Mouse (Mus musculus) MEL (cell line): ENCODE measurements around the gene Atp5b. TPM values are rescaled to one million over a fixed set of nuclear protein-coding genes. Genes with fewer than 3 reads are reported as not detected.
"Not testable (repeated sequence)": the region's sequence is repeated elsewhere in the genome, so short reads cannot be mapped to it uniquely, and the experiment has no call there.

Experiments used
- DNase-seq: peaks from one replicate; pipeline ENCODE4 v3.0.0; 2011; ENCODE audit warnings: low read depth, low spot score
- H3K27ac ChIP-seq: 2 replicates; pipeline ENCODE4 v1.5.1; 2012; ENCODE audit warnings: low read depth, mild to moderate bottlenecking, control low read depth, low read length, moderate library complexity; ENCODE audit not compliant: control insufficient read depth
- H3K27me3 ChIP-seq, 2 experiments: fragments of 150-350 bp in 1 of 2; sonication (generic) in 1 of 2; 2 replicates each; pipeline ENCODE4 v1.6.1; 2012; ENCODE audit warnings: low read length in 2 of 2, mild to moderate bottlenecking in 2 of 2, improper control_type of control experiment in 1 of 2, moderate library complexity in 1 of 2; ENCODE audit not compliant: insufficient read depth in 2 of 2, control insufficient read depth in 1 of 2
- H3K36me3 ChIP-seq, 2 experiments: 2 replicates each; pipeline ENCODE4 v1.6.1; 2012 to 2014; ENCODE audit warnings: low read length in 2 of 2, improper control_type of control experiment in 1 of 2, inconsistent platforms in 1 of 2, mild to moderate bottlenecking in 1 of 2; ENCODE audit not compliant: insufficient read depth in 2 of 2, control insufficient read depth in 1 of 2
- H3K4me1 ChIP-seq, 2 experiments: fragments of 150-350 bp in 1 of 2; sonication (generic) in 1 of 2; 2 replicates each; pipeline ENCODE4 v1.6.1; 2012; ENCODE audit warnings: low read length in 2 of 2, improper control_type of control experiment in 1 of 2, mild to moderate bottlenecking in 1 of 2; ENCODE audit not compliant: insufficient read depth in 2 of 2, control insufficient read depth in 1 of 2
- H3K4me3 ChIP-seq, 2 experiments: fragments of 150-350 bp in 1 of 2; sonication (generic) in 1 of 2; 2 replicates each; pipeline ENCODE4 v1.5.1; 2012; ENCODE audit warnings: low read depth in 2 of 2, low read length in 2 of 2, mild to moderate bottlenecking in 2 of 2, moderate library complexity in 2 of 2, control low read depth in 1 of 2, improper control_type of control experiment in 1 of 2; ENCODE audit not compliant: control insufficient read depth in 1 of 2, insufficient read depth in 1 of 2
- H3K79me2 ChIP-seq: 2 replicates; pipeline ENCODE4 v1.6.1; 2012; ENCODE audit warnings: mild to moderate bottlenecking, low read length, moderate library complexity; ENCODE audit not compliant: control insufficient read depth, poor library complexity, insufficient read depth
- H3K9ac ChIP-seq: 2 replicates; pipeline ENCODE4 v1.6.1; 2012; ENCODE audit warnings: low read depth, mild to moderate bottlenecking, control low read depth, low read length, moderate library complexity; ENCODE audit not compliant: control insufficient read depth, poor library complexity, severe bottlenecking
- H3K9me3 ChIP-seq: fragments of 150-350 bp; sonication (generic); replicated peaks from 2 replicates; pipeline ENCODE4 v1.6.1; 2012; ENCODE audit warnings: mild to moderate bottlenecking, low read length, improper control_type of control experiment, moderate library complexity; ENCODE audit not compliant: insufficient read depth
- BHLHE40 ChIP-seq: IDR thresholded peaks from 2 replicates; pipeline ENCODE4 v1.6.1; 2012; ENCODE audit warnings: low read depth, mild to moderate bottlenecking, inconsistent platforms, low read length, improper control_type of control experiment, borderline replicate concordance
- CHD2 ChIP-seq: IDR thresholded peaks from 2 replicates; pipeline ENCODE4 v1.6.1; 2011; ENCODE audit warnings: low read length, improper control_type of control experiment
- CTCF ChIP-seq, 3 experiments: IDR thresholded peaks in 2 of 3; conservative IDR thresholded peaks in 1 of 3; 2 replicates each; pipeline ENCODE4 v1.5.1; 2011 to 2012; ENCODE audit warnings: low read length in 3 of 3, low read depth in 2 of 3, mild to moderate bottlenecking in 2 of 3, improper control_type of control experiment in 1 of 3, inconsistent platforms in 1 of 3, mixed read lengths in 1 of 3, moderate library complexity in 1 of 3; ENCODE audit not compliant: control insufficient read depth in 1 of 3, insufficient read depth in 1 of 3, poor library complexity in 1 of 3, severe bottlenecking in 1 of 3
- E2F4 ChIP-seq: IDR thresholded peaks from 2 replicates; pipeline ENCODE4 v1.6.1; 2011; ENCODE audit warnings: low read depth, low read length, improper control_type of control experiment, borderline replicate concordance
- GABPA ChIP-seq: IDR thresholded peaks from 2 replicates; pipeline ENCODE4 v1.6.1; 2012; ENCODE audit warnings: low read depth, mild to moderate bottlenecking, inconsistent platforms, low read length, improper control_type of control experiment, moderate library complexity
- GATA1 ChIP-seq: IDR thresholded peaks from 2 replicates; pipeline ENCODE4 v1.6.1; 2011; ENCODE audit warnings: low read depth, low read length, improper control_type of control experiment
- JUND ChIP-seq: IDR thresholded peaks from 2 replicates; pipeline ENCODE4 v1.6.1; 2011; ENCODE audit warnings: low read depth, mild to moderate bottlenecking, improper control_type of control experiment, low read length
- KAT2A ChIP-seq: conservative IDR thresholded peaks from 2 replicates; pipeline ENCODE4 v1.6.1; 2012; ENCODE audit warnings: low read depth, low read length, improper control_type of control experiment, inconsistent platforms
- MAX ChIP-seq: IDR thresholded peaks from 2 replicates; pipeline ENCODE4 v1.6.1; 2011; ENCODE audit warnings: low read length, improper control_type of control experiment
- MAZ ChIP-seq: IDR thresholded peaks from 2 replicates; pipeline ENCODE4 v1.6.1; 2012; ENCODE audit warnings: low read depth, mild to moderate bottlenecking, inconsistent platforms, low read length, improper control_type of control experiment
- MEF2A ChIP-seq: IDR thresholded peaks from 2 replicates; pipeline ENCODE4 v1.6.1; 2014; ENCODE audit warnings: low read depth, mild to moderate bottlenecking, inconsistent platforms, low read length, improper control_type of control experiment; ENCODE audit not compliant: poor library complexity, insufficient replicate concordance, severe bottlenecking; ENCODE audit errors: extremely low read depth
- MXI1 ChIP-seq: IDR thresholded peaks from 2 replicates; pipeline ENCODE4 v1.6.1; 2011; ENCODE audit warnings: mild to moderate bottlenecking, low read depth, low read length, improper control_type of control experiment
- MYB ChIP-seq: IDR thresholded peaks from 2 replicates; pipeline ENCODE4 v1.6.1; 2011; ENCODE audit warnings: mild to moderate bottlenecking, low read depth, low read length, improper control_type of control experiment
- MYC ChIP-seq: IDR thresholded peaks from 2 replicates; pipeline ENCODE4 v1.6.1; 2011; ENCODE audit warnings: low read depth, mild to moderate bottlenecking, low read length, improper control_type of control experiment, moderate library complexity
- POLR2AphosphoS2 ChIP-seq: IDR thresholded peaks from 2 replicates; pipeline ENCODE4 v1.6.1; 2011; ENCODE audit warnings: low read length, improper control_type of control experiment
- RAD21 ChIP-seq: IDR thresholded peaks from 2 replicates; pipeline ENCODE4 v1.6.1; 2011; ENCODE audit warnings: mild to moderate bottlenecking, low read depth, low read length, improper control_type of control experiment
- RCOR1 ChIP-seq: IDR thresholded peaks from 2 replicates; pipeline ENCODE4 v1.6.1; 2012; ENCODE audit warnings: low read depth, mild to moderate bottlenecking, inconsistent platforms, low read length, improper control_type of control experiment
- SIN3A ChIP-seq: IDR thresholded peaks from 2 replicates; pipeline ENCODE4 v1.6.1; 2012; ENCODE audit warnings: low read length, improper control_type of control experiment, inconsistent platforms
- SMC3 ChIP-seq: IDR thresholded peaks from 2 replicates; pipeline ENCODE4 v1.6.1; 2011; ENCODE audit warnings: low read depth, low read length, improper control_type of control experiment
- TAL1 ChIP-seq: IDR thresholded peaks from 2 replicates; pipeline ENCODE4 v1.6.1; 2012; ENCODE audit warnings: mild to moderate bottlenecking, inconsistent platforms, low read length, moderate library complexity, mixed read lengths
- ZKSCAN1 ChIP-seq: IDR thresholded peaks from 2 replicates; pipeline ENCODE4 v1.6.1; 2012; ENCODE audit warnings: low read depth, mild to moderate bottlenecking, inconsistent platforms, low read length, improper control_type of control experiment, moderate library complexity
- ZMIZ1 ChIP-seq: IDR thresholded peaks from 2 replicates; pipeline ENCODE4 v1.6.1; 2012; ENCODE audit warnings: low read depth, mild to moderate bottlenecking, inconsistent platforms, low read length, improper control_type of control experiment, moderate library complexity
- ZNF384 ChIP-seq: IDR thresholded peaks from 2 replicates; pipeline ENCODE4 v1.6.1; 2012; ENCODE audit warnings: low read depth, mild to moderate bottlenecking, inconsistent platforms, low read length, improper control_type of control experiment
- polyA plus RNA-seq, 2 experiments: library from polyadenylated mRNA; stranded (reverse) in 1 of 2; unstranded in 1 of 2; fragments of >175 nt in 1 of 2; fragments of >200 nt in 1 of 2; gene quantifications; 2 replicates each; pipeline versions ENCODE4 v1.2.1 to v1.2.4; 2012; ENCODE audit warnings: low replicate concordance in 2 of 2, low read depth in 1 of 2; ENCODE audit not compliant: insufficient read length in 2 of 2, insufficient read depth in 1 of 2, missing spikeins in 1 of 2
- total RNA-seq: library from RNA; depleted of rRNA; stranded (reverse); fragments of 300-350 nt; gene quantifications from 2 replicates; pipeline ENCODE4 v1.2.3, GENCODE M21; 2012

Atp5b gene
- total and polyA plus RNA-seq, 3 experiments: 545 to 2,318 (median 2,164) TPM

GRCm38 (mm10) chr10:128052136-128052535 lies 30.9 kb upstream of the Atp5b start:
- H3K4me3 ChIP-seq, DNase-seq, H3K9me3 ChIP-seq, H3K27ac ChIP-seq, H3K4me1 ChIP-seq, H3K9ac ChIP-seq, H3K79me2 ChIP-seq, H3K27me3 ChIP-seq, H3K36me3 ChIP-seq: not testable (repeated sequence)
- TF ChIP-seq ZNF384 (peak; percentile 71), CTCF (IDR thresholded peaks at IDR 0.05 in 2 of 3, conservative IDR thresholded peaks at IDR 0.05 in 1 of 3; ENCODE audit: control insufficient read depth in 1 of 3, insufficient read depth in 1 of 3, low read depth in 2 of 3, low read length in 3 of 3, poor library complexity in 1 of 3, severe bottlenecking in 1 of 3) (0 out of 6 replicates have a peak, but pooled peaks of 1 of the 3 experiments have one; percentile 3)

DNA sequence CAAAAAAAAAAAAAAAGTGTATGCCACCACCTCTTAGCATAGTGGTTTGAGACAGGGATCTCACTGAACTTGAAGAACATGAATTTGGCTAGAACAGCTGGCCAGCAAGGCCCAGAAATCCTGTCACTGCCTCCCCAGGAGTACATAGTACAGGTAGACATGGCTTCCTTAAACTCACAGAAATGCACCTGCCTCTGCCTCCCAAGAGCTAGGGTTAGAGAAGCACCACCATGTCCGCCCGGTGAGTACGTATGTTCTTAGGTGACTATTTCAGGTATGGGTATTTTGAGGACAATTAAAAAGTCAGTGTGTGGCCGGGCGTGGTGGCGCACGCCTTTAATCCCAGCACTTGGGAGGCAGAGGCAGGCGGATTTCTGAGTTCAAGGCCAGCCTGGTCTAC lies 30.1 kb upstream of the Atp5b start:
- Histone ChIP-seq H3K4me3 (no peak overlapping the region), H3K9me3 (no peaks in the 10 kb centered on the region), H3K36me3 (peaks cover 5 to 8% of the 10 kb centered on the region in 2 experiments), H3K4me1 (no peaks in the 10 kb centered on the region), H3K9ac (no peak overlapping the region), H3K27me3 (no peaks in the 10 kb centered on the region), H3K79me2 (no peaks in the 10 kb centered on the region), H3K27ac (no peak overlapping the region)
- DNase-seq: no peak
- TF ChIP-seq MAZ: no peak
- no peak for TF ChIP-seq GABPA
- 0 out of 2 replicates have a peak, but pooled peaks have one; percentile 39 for TF ChIP-seq ZMIZ1
- no peak for TF ChIP-seq JUND
- TF ChIP-seq BHLHE40: no peak
- TF ChIP-seq KAT2A: no peak
- TF ChIP-seq CHD2: no peak
- TF ChIP-seq TAL1: no peak

- Histone ChIP-seq H3K4me3 (peak overlapping the region; percentile 46 to 80), H3K9me3 (no peaks in the 10 kb centered on the region), H3K4me1 (peaks cover 9 to 12% of the 10 kb centered on the region in 2 experiments; a peak in 3 of 4 replicates), H3K9ac (peak overlapping the region; percentile 93), H3K27me3 (no peaks in the 10 kb centered on the region), H3K36me3 (peaks cover 2 to 28% of the 10 kb centered on the region in 2 experiments; a peak in 3 of 4 replicates), H3K79me2 (peaks cover 46% of the 10 kb centered on the region), H3K27ac (peak overlapping the region; percentile 90)
- TF ChIP-seq SIN3A (no peak; the same call in 1 of the 2 replicates), SMC3 (no peak), E2F4 (no peak), KAT2A (no peak), ZKSCAN1 (no peak), RCOR1 (peak; percentile 81), MXI1 (peak; percentile 58; the same call in 1 of the 2 replicates), MYB (no peak), GATA1 (0 out of 2 replicates have a peak, but pooled peaks have one; percentile 19), POLR2AphosphoS2 (no peak), MYC (0 out of 2 replicates have a peak, but pooled peaks have one; percentile 63), RAD21 (no peak), MEF2A (no peak), MAX (peak; percentile 21; the same call in 1 of the 2 replicates)
- DNase-seq: no peak
Measured at GRCm38 (mm10) chr10:128058184-128058583, 24.9 kb upstream of the Atp5b start.
